ENCODE assay signal across 15 mouse cellular contexts in the genomic region with DNA sequence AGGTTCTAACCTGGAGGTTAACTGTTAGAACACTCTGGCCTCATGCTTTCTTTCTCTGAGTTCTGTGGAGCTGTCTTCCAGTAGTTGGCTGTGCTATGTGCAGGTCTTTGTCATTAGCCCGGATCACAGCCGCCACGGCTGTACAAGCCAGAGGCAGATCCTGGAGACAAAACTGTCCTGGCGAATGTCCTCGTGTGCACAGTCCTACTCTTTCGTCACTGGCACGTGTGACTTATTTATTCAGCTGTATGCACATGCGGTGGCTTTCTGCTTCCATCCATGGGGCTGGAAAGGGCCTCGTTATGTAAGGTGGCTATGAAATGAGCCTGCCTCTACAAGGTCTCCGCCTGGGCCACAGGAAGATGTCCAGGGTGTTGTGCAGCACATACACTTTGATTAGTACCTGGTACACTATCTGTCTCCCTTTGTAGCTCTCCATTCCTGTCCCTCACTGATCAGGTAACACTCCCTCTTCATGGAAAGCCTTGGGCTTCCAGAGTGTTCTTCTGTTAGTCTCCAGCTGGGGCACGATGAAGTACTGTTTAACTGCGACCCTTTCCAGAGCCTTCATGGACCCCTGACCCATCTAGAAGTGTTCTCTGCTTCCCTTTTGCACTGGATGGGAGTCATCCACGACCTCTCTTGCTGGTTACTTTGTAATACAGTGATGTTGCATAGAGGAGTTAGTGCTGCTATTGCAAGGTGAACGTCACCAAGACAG.
DNase-seq lines count a peak whose midpoint lies in the region; ATAC-seq lines count a peak whose summit lies in the region.
"Had no signal": no experiment of that assay in that cellular context is flagged by ENCODE, and none has a peak within 500 bp of the region (broad histone marks: within the 10 kb centered on the region; RNA-seq: fewer than 3 reads in every experiment).

No protein-coding gene starts in this region.

- no peak for DNase-seq in heart, adult 8-10 months (ENCODE audit: low spot score)
- DNase-seq in spleen, adult 12 weeks (ENCODE audit: low spot score) = no peak
- DNase-seq: cerebellum, postnatal 14 days; heart, adult 18-20 months; kidney, postnatal 10 days; lung, adult 18-20 months had no signal

- 49% methylated on average over 14 of the region's 14 CpGs for WGBS in heart, embryonic 12.5 days
- whole genome bisulfite sequencing in liver, embryonic 16.5 days (ENCODE audit: insufficient replicate concordance) = 57% methylated on average over 14 of the region's 14 CpGs
- WGBS in liver, embryonic 12.5 days (ENCODE audit: insufficient replicate concordance) = 59% methylated on average over 14 of the region's 14 CpGs
- 60% methylated on average over 14 of the region's 14 CpGs for WGBS in embryonic facial prominence, embryonic 15.5 days
- 62% methylated on average over 14 of the region's 14 CpGs for WGBS in stomach, embryonic 15.5 days

- H3K9me3 ChIP-seq in heart, embryonic 12.5 days (replicated peaks) = no peaks in the 10 kb centered on the region
- H3K9me3 ChIP-seq in liver, embryonic 16.5 days (replicated peaks; ENCODE audit: control insufficient read depth, low read length) = no peaks in the 10 kb centered on the region
- H3K9me3 ChIP-seq in liver, embryonic 12.5 days (replicated peaks) = no peaks in the 10 kb centered on the region
- H3K9me3 ChIP-seq in embryonic facial prominence, embryonic 15.5 days (replicated peaks) = no peaks in the 10 kb centered on the region
- H3K9me3 ChIP-seq in stomach, embryonic 15.5 days = peaks cover under 1% of the 10 kb centered on the region; the same call in 1 of the 2 replicates
- H3K9me3 ChIP-seq: hindbrain, embryonic 15.5 days; midbrain, embryonic 12.5 days had no signal

- H3K4me2 ChIP-seq in heart, embryonic 12.5 days = no peak overlapping the region
- no peak overlapping the region for H3K4me2 ChIP-seq in liver, embryonic 16.5 days (ENCODE audit: low read depth, low read length)
- no peak overlapping the region for H3K4me2 ChIP-seq in liver, embryonic 12.5 days
- H3K4me2 ChIP-seq in embryonic facial prominence, embryonic 15.5 days (replicated peaks) = no peak overlapping the region
- H3K4me2 ChIP-seq in stomach, embryonic 15.5 days = no peak overlapping the region
- H3K4me2 ChIP-seq: hindbrain, embryonic 15.5 days; midbrain, embryonic 12.5 days had no signal

- H3K9ac ChIP-seq in heart, embryonic 12.5 days = no peak overlapping the region
- no peak overlapping the region for H3K9ac ChIP-seq in liver, embryonic 16.5 days (ENCODE audit: low read depth, low read length)
- H3K9ac ChIP-seq in liver, embryonic 12.5 days = no peak overlapping the region
- H3K9ac ChIP-seq in embryonic facial prominence, embryonic 15.5 days = no peak overlapping the region
- no peak overlapping the region for H3K9ac ChIP-seq in stomach, embryonic 15.5 days
- H3K9ac ChIP-seq: hindbrain, embryonic 15.5 days; midbrain, embryonic 12.5 days had no signal

- H3K27me3 ChIP-seq in heart, embryonic 12.5 days (replicated peaks) = no peaks in the 10 kb centered on the region
- H3K27me3 ChIP-seq in liver, embryonic 16.5 days (ENCODE audit: control insufficient read depth, insufficient read depth, low read depth, low read length) = no peaks in the 10 kb centered on the region
- no peaks in the 10 kb centered on the region for H3K27me3 ChIP-seq in liver, embryonic 12.5 days (replicated peaks)
- no peaks in the 10 kb centered on the region; the same call in 1 of the 2 replicates for H3K27me3 ChIP-seq in embryonic facial prominence, embryonic 15.5 days
- no peaks in the 10 kb centered on the region for H3K27me3 ChIP-seq in stomach, embryonic 15.5 days (replicated peaks)
- H3K27me3 ChIP-seq: hindbrain, embryonic 15.5 days had no signal

- no peak overlapping the region for H3K4me3 ChIP-seq in heart, embryonic 12.5 days
- no peak overlapping the region for H3K4me3 ChIP-seq in liver, embryonic 16.5 days (ENCODE audit: low read depth, low read length)
- no peak overlapping the region for H3K4me3 ChIP-seq in liver, embryonic 12.5 days
- H3K4me3 ChIP-seq in embryonic facial prominence, embryonic 15.5 days (replicated peaks) = no peak overlapping the region
- no peak overlapping the region for H3K4me3 ChIP-seq in stomach, embryonic 15.5 days (replicated peaks)
- H3K4me3 ChIP-seq: hindbrain, embryonic 15.5 days; midbrain, embryonic 12.5 days had no signal

- H3K27ac ChIP-seq in heart, embryonic 12.5 days (ENCODE audit: poor library complexity, severe bottlenecking) = peak overlapping the region; percentile 64; the same call in 1 of the 2 replicates
- H3K27ac ChIP-seq in liver, embryonic 16.5 days (ENCODE audit: low read length) = no peak overlapping the region
- no peak overlapping the region for H3K27ac ChIP-seq in liver, embryonic 12.5 days
- H3K27ac ChIP-seq in embryonic facial prominence, embryonic 15.5 days (replicated peaks) = 0 out of 2 replicates have a peak overlapping the region, but pooled peaks have one; percentile 22
- H3K27ac ChIP-seq in stomach, embryonic 15.5 days = peak overlapping the region; percentile 41
- H3K27ac ChIP-seq: hindbrain, embryonic 15.5 days; macrophage; midbrain, embryonic 12.5 days had no signal

- 0 out of 2 replicates have a peak, but pooled peaks have one; percentile 13 for ATAC-seq in heart, embryonic 12.5 days (ENCODE audit: insufficient number of reproducible peaks, low FRiP score)
- peak; percentile 41; the same call in 1 of the 2 replicates for ATAC-seq in liver, embryonic 16.5 days (ENCODE audit: low read depth)
- ATAC-seq in liver, embryonic 12.5 days = no peak
- ATAC-seq in embryonic facial prominence, embryonic 15.5 days (ENCODE audit: insufficient number of reproducible peaks, low FRiP score, low TSS enrichment, low read depth) = no peak
- ATAC-seq in stomach, embryonic 15.5 days (ENCODE audit: insufficient read depth, low FRiP score, low read depth) = 0 out of 2 replicates have a peak, but pooled peaks have one; percentile 11
- ATAC-seq: forebrain, embryonic 14.5 days had no signal

- peaks cover 35% of the 10 kb centered on the region for H3K4me1 ChIP-seq in heart, embryonic 12.5 days (replicated peaks)
- H3K4me1 ChIP-seq in liver, embryonic 16.5 days (ENCODE audit: control insufficient read depth, low read depth, low read length) = no peaks in the 10 kb centered on the region; the same call in 1 of the 2 replicates
- H3K4me1 ChIP-seq in liver, embryonic 12.5 days = peaks cover 3% of the 10 kb centered on the region; the same call in 1 of the 2 replicates
- peaks cover 19% of the 10 kb centered on the region for H3K4me1 ChIP-seq in embryonic facial prominence, embryonic 15.5 days
- H3K4me1 ChIP-seq in stomach, embryonic 15.5 days = peaks cover 11% of the 10 kb centered on the region; the same call in 1 of the 2 replicates

- no peaks in the 10 kb centered on the region for H3K36me3 ChIP-seq in heart, embryonic 12.5 days
- H3K36me3 ChIP-seq in liver, embryonic 16.5 days (ENCODE audit: control insufficient read depth, insufficient read depth) = no peaks in the 10 kb centered on the region
- no peaks in the 10 kb centered on the region for H3K36me3 ChIP-seq in liver, embryonic 12.5 days
- no peaks in the 10 kb centered on the region for H3K36me3 ChIP-seq in embryonic facial prominence, embryonic 15.5 days
- H3K36me3 ChIP-seq in stomach, embryonic 15.5 days = no peaks in the 10 kb centered on the region
- H3K36me3 ChIP-seq: hindbrain, embryonic 15.5 days; midbrain, embryonic 12.5 days had no signal

Comparison
In these comparisons a context has a peak if more than half of its experiments do, and no peak if none do; other contexts are left out.
1. ATAC-seq: peak in heart, embryonic 12.5 days (single experiment), liver, embryonic 16.5 days (single experiment) and stomach, embryonic 15.5 days (single experiment); none in liver, embryonic 12.5 days (single experiment) and embryonic facial prominence, embryonic 15.5 days (single experiment).
2. H3K27ac ChIP-seq: peak in heart, embryonic 12.5 days (single experiment), embryonic facial prominence, embryonic 15.5 days (single experiment) and stomach, embryonic 15.5 days (single experiment); none in liver, embryonic 16.5 days (single experiment) and liver, embryonic 12.5 days (single experiment).